Mouse (Mus musculus) brain, embryonic 14.5 days (tissue): ENCODE measurements at regions not wholly inside any gene's neighbourhood (a gene's known extent, or its start where the extent isn't known, plus 50 kb on each side); places are given as distances from the start of the nearest gene placed in this dataset.

Experiments used
- CTCF ChIP-seq: fragments of 200-500 bp; IDR thresholded peaks from 2 replicates; pipeline ENCODE4 v1.5.1; 2012; ENCODE audit warnings: inconsistent platforms, mild to moderate bottlenecking, moderate library complexity, borderline replicate concordance; ENCODE audit not compliant: insufficient read depth, insufficient read length; ENCODE audit errors: extremely low read depth
- POLR2A ChIP-seq: fragments of 200-500 bp; IDR thresholded peaks from 2 replicates; pipeline ENCODE4 v1.6.1; 2012; ENCODE audit warnings: mild to moderate bottlenecking, inconsistent platforms, borderline replicate concordance; ENCODE audit not compliant: poor library complexity, insufficient read depth, insufficient read length, severe bottlenecking; ENCODE audit errors: extremely low read depth

- no peak for TF ChIP-seq CTCF
- no peak for TF ChIP-seq POLR2A
These were observed 64.7 kb upstream of the Thsd7b start for GRCm38 (mm10) chr1:129208406-129208805.
